Mouse (Mus musculus) adrenal gland, postnatal 10 days (tissue): Measurements from ENCODE around the gene Rnaseh2a. TPM values are rescaled to one million over a fixed set of nuclear protein-coding genes. Genes with fewer than 3 reads are reported as not detected.
"Not testable (repeated sequence)": the region's sequence is repeated elsewhere in the genome, so short reads cannot be mapped to it uniquely, and the experiment has no call there.

Experiments used
- DNase-seq: peaks from one replicate; pipeline ENCODE4 v3.0.0; 2021; ENCODE audit warnings: mixed read lengths
- total RNA-seq, 2 experiments: library from RNA; stranded (reverse); gene quantifications; 2 replicates each; pipeline ENCODE4 v1.2.3; 2021

Gene Rnaseh2a
- total RNA-seq, 2 experiments from 2014 or later, result 88.6 to 91.7 TPM

DNA sequence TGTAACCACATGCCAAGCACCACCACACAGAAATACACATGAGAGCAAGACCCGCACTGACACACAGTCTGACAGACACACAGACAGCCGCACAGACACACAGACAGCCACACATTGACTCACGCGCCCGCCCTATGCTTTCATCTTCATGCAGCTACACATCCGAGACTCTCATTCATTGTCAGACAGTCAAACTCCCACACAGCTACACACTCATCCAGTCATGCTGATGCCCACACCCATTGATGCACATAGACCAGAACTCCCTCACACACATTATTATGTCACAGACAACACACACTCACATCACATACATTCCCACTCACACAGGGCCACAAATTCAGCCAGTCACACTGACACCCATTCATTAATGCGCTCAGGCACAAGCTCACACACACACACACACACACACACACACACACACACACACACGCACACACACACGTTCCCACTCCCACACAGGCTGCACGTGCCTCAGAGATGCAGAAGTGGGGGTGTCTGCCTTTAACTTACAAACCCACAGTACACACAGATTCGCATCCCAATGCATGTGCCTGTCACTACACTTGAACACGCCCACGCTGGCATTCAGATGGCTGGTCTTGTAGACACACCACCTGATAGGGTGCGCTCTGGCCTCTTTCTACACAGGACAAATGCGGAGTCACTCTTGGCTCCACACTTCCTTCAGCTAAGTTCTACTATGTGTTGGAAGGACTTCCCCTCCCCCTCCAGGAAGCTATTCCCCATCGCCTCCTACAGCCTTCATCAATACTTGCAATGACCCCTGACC, 35.6 kb downstream of the Rnaseh2a start:
- DNase-seq, result no peak

DNA sequence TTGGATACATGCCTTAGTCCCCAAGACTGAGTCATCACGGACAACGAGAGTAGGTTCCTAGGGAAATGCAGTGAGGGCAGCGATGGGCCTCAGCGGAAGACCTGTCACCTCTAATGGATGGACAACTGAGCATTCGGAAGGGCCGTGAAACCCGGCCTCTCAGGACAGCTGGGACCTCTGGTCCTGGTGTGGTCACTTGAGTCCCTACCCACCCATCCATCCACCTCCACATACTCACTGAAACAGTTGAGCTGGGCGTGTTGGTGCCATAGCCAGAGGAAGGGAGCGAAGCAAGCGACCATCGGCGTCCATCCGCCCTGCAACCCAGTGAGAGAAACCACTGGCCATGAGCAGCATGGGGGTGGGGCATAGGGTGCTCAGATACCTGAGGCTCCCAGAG, 39.0 kb downstream of the Rnaseh2a start:
- no peak for DNase-seq

DNA sequence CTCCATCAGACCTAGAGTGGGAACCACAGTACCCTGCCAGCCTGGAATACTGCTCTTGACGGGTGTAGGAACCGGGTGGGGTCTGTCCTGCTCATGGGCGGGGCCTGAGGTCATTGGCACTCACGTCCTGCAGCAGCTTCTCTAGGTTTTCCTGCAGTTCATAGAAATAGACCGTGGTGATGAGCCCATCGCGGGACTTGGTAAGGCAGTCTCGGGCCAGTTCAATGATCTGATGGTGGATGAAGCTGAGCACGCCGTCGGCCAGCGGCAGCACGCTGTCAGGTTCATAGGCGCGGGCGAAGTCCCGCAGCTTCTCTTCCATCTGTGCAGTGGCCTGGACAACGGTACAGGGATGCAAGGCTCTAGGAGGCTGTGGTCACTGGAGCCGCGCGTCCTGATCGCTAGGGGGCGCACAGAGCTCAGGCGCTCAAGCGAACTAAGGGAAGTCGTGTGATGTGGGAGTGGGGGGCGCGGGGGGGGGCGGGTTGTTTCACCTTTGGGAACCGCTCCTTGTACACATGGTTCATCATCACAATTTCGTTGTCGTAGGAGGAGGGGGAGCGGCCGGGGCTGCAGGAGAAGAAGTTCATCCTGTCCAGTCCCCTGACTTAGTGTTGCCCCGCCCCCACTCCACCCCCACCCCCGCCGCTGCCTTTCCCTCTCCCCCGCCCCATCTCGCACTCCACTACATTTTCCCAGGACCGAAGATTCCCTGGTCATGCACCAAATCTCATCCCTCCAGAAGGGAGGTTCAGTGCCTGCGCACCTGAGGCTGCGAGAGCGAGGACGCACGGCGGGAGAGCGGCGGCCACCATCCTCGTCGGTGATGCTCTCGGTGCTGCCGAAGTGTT, 40.9 kb downstream of the Rnaseh2a start:
- DNase-seq, result peak; percentile 83

DNA sequence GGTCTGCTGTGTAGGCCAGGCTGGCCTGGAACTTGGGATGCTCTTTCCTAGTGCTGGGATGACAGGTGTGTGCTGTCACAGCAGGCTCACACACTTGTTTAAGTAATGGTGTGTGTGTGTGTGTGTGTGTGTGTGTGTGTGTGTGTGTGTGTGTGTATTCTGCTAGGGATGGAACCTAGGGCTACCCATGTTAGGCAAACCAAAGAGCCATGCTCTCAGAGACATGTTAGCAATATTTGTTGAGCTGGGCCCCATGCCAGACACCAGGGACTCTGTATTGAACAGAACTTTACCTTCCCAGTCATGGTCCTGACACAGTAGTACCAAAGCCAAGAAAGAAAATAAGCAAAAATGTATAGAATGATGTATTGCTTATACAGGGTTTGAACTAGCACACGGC, 42.1 kb downstream of the Rnaseh2a start:
- DNase-seq, result no peak

DNA sequence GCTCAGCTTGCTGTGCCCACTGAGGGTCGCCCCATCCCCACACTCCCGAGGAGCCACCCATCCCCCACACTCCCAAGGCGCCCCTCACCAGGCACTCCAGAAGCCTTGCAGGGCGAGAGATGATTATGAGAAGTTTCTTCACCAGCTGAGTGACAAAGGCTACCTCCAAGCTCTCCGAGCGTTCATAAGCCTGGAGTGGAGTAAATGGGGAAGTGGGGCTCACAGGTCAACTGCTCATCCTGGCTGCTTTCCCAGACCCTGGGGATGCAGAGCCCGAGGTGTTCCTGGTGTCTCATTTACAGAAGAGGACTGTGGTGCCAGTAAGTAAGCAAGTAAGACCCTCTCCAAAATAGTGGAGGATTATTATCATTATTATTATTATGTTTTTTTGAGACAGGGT, 44.0 kb downstream of the Rnaseh2a start:
- DNase-seq, result no peak

DNA sequence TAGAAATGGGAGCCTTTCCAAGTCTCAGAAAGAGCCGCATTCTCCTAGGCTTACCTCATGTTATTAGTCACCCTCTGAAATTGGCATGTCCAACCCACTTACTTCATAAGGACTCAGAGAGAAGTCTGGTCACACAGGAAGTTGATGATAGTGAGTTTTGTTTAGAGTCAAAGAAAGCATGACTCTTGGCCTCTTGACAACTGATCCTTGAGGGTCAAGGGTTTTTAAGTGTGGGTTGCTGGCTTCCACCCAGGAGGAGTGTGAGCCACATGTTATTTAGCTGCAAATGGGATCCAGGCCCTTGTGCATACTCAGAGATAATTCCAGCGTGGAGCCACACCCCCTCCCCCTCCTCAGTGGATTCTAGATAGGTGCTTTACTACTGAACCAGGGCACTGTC, 48.0 kb downstream of the Rnaseh2a start:
- DNase-seq, result no peak

DNA sequence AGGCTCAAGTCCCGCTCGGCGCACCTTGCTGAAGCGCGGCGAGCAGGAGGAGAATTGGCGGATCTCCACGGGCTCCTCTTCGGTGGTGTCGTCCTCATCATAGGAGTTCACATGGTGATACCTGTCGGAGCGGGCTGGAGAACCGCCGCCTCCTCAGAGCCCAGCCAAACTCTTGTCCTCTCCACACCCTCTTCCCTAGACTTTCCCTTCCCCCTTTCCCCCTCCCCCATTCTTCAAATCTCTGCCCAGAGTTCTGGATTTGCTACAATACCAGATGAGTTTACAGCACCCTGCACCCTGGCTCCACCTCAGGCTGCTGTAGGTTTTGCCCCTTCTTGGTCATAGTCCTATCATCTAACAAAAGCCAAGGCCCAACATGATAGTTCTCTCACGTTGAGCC, 50.9 kb downstream of the Rnaseh2a start:
- DNase-seq, result no peak

DNA sequence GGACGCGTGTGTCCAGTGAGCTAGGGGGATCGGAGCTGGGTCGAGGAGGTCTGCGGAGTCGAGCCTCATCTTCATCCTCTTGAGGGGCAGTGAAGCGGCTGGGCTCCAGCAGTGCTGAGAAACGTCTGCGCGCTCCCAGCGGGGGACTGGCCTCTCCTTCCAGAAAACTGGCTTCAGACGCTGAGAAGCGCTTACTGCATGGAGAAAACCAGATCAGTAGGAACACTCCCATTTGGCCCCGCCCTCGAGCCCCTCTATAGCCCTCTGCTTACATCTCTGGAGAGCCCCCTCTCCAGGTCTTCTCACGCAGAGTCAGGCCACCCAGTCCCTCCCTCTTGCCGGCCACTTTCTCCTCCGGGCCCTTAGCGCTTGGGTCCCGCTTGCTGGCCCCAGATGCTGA, 51.8 kb downstream of the Rnaseh2a start:
- no peak for DNase-seq

DNA sequence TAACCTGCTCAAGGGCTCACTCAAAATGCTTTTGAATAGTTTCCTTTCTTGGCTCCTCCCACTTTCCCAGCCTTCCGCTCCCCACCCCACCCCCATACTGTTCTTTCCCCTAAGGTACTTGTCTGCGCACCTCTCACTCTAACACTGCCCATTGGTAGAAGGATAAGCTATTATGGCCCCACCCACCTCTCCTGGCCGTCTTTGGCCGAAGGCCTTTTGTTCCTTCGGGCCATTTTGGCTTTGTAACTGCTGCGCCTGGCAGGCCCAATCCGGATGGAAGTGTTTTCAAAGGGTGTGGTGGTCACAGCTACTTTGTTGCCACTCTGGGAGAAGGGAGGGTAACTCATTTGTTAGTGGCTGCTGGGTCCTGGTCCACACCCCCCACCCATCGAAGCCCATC, 54.3 kb downstream of the Rnaseh2a start:
- DNase-seq, result no peak

DNA sequence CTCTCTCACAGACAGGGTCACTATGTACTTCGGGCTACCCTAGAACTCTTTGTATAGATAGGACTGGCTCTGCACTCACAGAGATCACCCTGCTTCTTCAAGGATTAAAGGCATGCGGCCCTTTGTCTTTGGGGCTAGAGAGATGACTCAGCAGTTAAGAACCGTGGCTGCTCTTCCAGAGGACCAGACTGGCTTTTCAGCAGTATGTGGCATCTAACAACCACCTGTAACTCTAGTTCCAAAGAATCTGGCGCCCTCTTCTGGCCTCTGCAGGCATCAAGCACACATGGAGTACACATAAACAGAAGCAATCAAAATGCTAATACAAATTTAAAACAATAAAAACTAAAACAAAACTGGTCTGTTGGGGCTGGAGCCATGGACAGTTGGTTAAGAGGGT, 55.6 kb downstream of the Rnaseh2a start:
- no peak for DNase-seq

DNA sequence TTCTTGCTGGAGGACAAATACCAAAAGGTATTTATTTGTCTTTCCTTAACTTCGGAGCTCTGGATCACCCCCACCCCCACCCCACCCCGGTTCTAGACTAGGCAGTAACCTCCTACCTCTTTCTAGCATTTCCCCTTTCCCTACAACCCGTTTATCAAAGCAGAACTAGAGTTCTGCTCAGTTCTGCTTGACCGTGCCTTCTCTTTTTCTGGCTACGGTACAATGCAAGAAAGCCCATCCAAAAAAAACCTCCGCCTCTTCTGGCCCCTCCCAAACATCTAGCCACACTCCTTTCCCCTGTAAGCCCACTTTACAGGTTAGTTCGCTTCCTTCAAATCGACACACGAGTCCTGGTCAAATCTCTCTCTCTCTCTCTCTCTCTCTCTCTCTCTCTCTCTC, 56.1 kb downstream of the Rnaseh2a start:
- no peak for DNase-seq

DNA sequence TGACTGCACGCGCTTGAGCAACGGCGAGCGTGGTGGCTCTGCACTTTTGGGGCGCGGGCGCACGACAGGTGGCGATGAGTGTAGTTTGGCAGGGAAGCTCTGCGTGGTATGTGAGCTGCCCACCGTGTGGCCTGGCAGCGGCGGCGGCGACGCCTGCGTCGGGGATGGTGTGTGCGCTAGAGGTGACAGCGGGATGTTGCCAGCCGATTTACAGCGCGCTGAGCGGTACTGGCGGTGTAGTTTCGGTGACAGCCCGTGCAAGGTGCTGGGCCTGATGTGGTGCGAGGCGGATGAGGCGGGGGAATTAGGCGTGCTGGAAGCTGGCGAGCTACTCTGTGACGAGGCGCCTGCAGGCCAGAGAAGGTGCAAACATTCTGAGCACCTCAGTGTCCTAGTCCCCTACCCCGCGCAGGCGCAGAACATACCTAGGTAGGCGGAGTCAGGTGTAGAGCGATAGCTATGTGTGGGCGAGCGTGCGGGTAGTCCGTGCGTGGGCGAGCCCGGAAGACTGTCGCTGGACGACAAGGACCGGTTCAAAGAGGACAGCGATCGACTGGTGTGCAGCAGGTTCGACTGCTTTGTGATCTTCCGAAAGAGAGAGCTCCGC, 56.6 kb downstream of the Rnaseh2a start:
- DNase-seq, result peak; percentile 71

DNA sequence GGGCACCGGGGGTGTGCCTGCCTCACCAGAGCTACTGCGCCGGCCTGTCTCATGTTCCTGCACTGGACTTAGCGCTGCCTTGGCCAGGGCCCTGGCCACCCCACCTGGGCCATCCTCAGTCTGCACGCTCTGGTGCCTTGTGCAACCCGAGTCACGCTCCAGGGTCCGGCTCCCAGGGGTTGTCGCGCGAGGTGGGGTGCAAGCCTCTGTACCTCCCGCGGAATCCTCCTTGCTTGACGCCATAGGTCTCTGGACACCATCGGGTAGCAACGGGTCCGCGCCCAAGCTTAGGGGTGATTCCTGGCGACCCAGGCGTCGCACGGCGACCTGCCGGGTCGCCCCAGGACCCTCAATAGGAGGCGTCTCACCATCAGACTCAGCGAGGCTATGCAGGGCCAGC, 57.2 kb downstream of the Rnaseh2a start:
- DNase-seq, result no peak

DNA sequence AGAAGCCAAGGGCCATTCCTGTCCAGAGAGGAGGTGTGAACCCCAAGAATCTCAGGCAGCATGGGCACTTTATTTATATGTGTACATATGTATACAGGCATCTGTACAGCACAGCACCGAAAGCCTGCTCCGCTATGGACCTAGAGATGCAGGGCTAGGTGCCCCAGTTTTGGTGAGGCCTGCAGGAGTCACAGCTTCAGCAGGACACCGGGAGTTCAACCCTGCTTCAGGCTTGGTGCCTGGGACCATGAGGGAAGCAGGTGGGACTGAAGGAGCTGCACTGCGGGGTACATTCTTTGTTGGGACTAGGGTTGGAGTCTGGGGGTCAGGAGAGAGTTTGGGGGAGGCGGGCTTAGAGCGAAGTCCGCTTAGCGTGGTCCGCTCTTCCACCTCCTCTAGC, 57.7 kb downstream of the Rnaseh2a start:
- no peak for DNase-seq

DNA sequence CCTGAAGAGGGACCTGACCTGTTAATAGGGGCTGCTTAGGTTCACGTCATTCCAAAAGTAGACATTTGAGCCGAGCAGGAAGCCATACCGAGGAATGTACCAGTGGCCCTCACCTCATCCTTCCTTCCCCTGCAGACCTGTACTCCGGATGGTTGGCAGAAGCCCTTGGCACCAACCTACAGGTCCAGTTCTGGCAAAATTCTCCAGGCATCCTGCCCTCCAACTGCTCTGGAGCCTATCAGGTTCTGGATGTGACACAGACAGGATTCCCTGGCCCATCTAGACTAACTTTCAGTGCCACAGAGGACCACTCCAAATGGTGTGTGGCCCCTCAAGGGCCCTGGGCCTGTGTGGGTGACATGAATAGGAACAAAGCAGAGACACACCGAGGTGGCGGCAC, 59.0 kb downstream of the Rnaseh2a start:
- no peak for DNase-seq

DNA sequence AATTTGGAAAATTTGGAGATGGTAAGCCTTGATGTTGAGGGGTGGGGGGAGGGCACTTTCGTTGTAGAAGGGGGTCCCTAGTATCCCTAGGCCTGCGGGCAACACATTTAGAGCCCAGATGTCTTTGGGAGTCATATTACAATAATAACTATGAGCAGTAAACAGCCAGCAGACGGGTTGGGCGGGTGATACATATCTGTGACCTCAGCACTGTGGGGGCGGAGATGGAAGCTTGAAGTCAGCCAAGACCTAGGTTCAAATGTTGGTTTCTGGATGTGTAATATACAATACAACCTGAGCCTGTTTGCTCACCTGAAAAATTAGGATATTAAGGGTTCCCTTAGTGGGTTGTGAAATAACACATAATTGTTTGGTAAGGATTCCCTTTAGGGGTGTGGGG, 59.6 kb downstream of the Rnaseh2a start:
- no peak for DNase-seq

DNA sequence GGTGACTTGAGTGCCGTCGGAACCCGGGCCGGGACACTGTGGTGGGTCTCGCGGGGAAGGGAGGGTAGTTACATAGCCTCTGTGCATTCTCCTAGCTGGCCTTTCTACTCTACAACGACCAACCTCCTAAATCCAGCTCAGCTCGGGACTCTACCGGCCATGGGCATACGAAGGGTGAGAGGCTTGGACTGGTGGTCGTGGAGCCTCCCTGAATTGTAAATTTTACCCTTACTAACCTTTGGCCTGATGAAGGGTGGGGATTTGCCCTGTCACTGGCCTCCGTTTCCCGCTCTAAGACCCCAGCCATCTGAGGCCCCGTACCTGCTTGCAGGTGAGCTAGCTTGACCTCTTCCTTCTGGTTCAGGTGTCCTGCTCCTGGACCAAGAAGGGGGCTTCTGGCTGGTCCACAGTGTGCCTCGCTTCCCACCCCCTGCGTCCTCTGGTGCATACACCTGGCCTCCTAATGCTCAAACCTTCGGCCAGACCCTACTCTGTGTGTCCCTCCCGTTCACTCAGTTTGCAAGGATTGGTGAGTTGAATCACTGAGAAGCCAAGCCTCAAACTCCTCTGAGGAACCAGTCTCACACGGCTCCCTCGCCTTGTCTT, 60.3 kb downstream of the Rnaseh2a start:
- no peak for DNase-seq

DNA sequence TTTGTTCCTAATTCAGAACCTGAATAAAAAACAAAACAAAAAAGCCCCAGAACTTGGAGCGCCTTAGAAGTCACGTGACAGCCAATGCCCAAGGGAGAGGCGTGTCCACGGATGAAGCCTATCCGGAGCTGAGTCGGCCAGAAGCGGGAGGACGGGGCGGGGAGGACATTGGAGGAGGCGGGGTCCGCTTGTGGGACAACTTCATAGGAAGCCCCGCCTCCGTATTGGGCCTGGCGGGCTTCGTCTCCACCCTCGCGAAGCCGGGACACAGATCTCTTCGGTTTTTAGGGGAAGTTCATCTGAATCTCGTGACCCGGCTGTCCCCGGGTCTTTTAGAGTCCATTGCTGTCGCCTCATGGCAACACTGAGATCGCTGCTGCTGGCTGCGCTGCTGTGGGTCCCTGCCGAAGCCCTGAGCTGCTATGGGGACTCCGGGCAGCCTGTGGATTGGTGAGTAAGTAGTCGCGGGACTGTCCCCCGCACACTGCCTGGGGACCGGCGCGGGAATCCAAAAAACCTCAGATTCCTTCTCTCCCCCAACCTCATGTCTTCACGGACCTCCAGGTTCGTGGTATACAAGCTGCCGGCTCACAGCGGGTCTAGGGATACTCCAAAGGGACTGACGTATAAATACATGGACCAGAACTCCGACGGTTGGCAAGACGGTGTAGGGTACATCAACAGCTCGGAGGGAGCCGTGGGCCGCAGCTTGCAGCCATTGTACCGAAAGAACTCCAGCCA, 61.0 kb downstream of the Rnaseh2a start, which contains the start of gene Dnase2a:
Gene Dnase2a (plus strand): TSS at position 140 of the 741 bp plus-strand sequence.
- peak; percentile 96 for DNase-seq

DNA sequence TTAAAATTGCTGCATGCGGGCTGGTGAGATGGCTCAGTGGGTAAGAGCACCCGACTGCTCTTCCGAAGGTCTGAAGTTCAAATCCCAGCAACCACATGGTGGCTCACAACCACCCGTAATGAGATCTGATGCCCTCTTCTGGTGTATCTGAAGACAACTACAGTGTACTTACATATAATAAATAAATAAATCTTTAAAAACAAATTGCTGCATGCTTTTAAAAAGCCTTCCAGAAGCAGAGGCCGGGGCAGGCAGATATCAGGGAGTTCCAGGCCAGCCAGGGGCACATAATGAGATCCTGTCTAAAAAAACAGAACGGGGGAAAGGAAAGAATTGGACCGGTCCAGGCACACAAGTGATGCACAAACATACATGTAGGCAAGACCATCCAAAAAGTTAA, 61.6 kb downstream of the Rnaseh2a start:
- not testable (repeated sequence) for DNase-seq

DNA sequence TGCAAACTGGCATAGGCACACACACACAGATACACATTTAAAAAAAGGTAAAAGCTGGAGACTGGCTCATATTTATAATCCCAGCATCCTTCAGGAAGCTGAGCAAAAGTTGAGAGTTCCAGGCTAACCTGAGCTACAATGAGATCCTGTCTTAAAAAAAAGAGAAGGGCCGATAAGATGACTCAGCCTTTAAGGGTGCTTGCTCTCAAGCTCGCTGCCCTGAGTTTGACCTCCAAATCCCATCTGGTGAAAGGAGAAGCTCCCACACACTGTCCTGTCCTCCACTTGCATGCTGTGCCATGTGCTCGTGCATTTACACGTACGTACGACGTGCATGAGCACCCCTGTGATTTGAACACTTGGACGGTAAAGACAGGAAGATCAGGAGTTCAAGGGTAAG, 62.1 kb downstream of the Rnaseh2a start:
- no peak for DNase-seq

DNA sequence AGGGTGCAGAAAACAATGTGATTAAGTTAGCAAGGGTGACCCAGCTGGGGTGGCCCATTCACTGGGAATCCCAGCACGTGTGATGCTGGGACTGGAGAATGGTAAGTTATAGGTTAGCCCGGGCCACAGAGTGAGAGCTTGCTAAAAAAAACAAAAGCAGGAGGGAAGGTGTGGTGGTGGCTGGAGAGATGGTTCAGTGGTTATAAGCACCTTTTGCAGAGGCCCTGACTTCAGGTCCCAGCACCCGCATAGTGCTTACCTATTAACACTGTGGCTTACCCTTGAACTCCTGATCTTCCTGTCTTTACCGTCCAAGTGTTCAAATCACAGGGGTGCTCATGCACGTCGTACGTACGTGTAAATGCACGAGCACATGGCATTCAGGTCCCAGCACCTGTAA, 62.5 kb downstream of the Rnaseh2a start:
- DNase-seq, result no peak
